Mouse (Mus musculus): Measurements from ENCODE around the gene Btbd11.

DNA sequence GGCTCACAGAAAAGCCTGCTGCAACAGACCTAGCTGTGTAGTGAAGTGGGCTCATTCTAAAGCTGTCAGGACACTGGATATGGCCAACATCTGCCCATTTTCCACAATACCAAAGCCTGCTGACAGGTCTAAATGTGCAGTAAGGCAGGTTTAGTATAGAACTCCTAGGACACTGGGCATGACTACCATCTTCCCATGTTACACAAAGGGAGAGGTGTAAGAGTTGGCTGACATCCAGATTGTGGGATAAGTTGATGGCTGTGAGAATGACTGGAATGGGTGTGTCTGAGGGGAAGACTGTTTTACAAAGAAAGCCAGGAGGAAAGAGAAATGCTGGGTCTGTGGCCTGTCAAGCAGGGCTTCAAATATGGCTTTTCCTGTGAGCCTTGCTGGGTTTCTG is 313.1 kb downstream of the Btbd11 start:
- TF ChIP-seq CTCF (IDR thresholded peaks at IDR 0.05; ENCODE audit: extremely low read depth, insufficient read length, insufficient replicate concordance, low read depth, low read length) (no peak), POLR2A (IDR thresholded peaks at IDR 0.05; ENCODE audit: low read depth, low read length) (no peak)

Data from small intestine, adult 2 months (tissue).